Mouse (Mus musculus): ENCODE data around the gene Cyp46a1. TPM values are rescaled to one million over a fixed set of nuclear protein-coding genes. Genes with fewer than 3 reads are reported as not detected.

The Cyp46a1 gene
- polyA plus RNA-seq, 1 experiment, result 31.0 TPM

DNA sequence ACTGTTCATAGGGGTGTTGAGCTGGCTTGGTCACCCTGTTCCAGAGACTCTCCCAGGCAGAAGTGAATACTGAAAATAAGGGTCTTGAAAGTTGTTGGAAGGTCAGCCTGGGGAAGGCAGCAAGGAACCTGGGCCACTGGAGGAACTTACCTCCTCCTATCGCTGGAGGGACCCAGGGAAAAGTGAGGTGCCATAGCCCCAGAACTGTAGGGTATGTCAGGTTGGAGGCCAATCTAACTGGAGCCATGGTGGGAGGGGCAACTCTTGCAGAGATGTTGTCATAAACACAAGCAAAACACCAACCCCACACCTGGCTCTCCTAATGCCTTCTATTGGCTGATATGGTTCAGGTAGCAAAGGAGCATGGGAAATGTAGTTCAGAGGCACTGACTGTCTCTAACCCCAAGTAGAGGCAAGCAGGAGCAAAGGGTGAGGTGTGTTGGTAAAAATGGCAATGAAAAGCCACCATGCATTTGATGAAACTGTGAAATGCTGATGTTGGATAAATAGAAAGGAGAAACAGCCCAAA lies 20.9 kb upstream of the Cyp46a1 start:
- TF ChIP-seq POLR2A (IDR thresholded peaks at IDR 0.05; ENCODE audit: borderline replicate concordance, extremely low read depth, insufficient read depth, insufficient read length, poor library complexity, severe bottlenecking), result no peak
- no peak for DNase-seq (ENCODE audit: low read depth)

DNA sequence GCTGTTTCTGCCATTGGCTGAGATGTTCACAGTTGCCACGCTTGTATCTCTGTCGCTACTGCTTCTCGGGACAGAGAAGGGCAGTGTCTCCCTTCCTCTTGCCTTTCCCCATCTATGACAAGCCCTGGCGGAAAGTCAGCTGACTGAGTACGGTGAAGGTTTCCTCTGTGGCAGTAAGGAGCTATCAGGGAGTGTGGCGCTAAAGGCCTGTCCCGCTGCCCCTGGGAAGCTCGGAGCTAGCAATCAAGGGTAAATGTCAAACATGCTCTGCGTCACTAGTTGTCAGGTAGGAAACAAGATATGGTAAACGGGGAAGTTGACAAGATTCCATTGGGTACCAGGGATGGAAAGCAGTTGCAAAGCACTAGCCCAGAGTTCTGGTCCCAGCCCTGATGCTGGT lies 18.4 kb upstream of the Cyp46a1 start:
- TF ChIP-seq CTCF (IDR thresholded peaks at IDR 0.05; ENCODE audit: borderline replicate concordance, extremely low read depth, insufficient read depth, insufficient read length) (no peak), POLR2A (IDR thresholded peaks at IDR 0.05; ENCODE audit: borderline replicate concordance, extremely low read depth, insufficient read depth, insufficient read length, poor library complexity, severe bottlenecking) (no peak)
- peak; percentile 48 for DNase-seq (ENCODE audit: low read depth)

DNA sequence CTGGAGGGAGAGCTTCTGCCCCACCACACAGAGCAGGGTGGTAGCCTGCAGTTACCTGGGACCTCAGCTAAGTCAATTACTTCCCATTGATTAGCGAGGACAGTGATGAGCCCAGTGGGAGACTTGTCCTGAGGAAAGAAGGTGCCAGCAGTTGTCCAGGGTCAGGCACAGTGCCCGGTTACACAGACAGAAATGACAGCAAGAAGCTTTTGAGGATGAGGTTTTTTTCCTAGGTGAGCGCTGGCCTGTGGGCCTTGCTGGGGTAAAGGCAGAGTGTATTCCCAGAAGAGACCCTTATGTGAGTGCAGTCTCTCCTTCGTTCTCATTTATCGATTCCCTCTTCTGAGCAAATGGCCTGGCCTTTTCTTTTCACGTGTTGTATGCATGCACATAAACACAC lies 17.5 kb upstream of the Cyp46a1 start:
- DNase-seq (ENCODE audit: low read depth), result no peak
- TF ChIP-seq CTCF (IDR thresholded peaks at IDR 0.05; ENCODE audit: borderline replicate concordance, extremely low read depth, insufficient read depth, insufficient read length) (no peak), POLR2A (IDR thresholded peaks at IDR 0.05; ENCODE audit: borderline replicate concordance, extremely low read depth, insufficient read depth, insufficient read length, poor library complexity, severe bottlenecking) (no peak)

DNA sequence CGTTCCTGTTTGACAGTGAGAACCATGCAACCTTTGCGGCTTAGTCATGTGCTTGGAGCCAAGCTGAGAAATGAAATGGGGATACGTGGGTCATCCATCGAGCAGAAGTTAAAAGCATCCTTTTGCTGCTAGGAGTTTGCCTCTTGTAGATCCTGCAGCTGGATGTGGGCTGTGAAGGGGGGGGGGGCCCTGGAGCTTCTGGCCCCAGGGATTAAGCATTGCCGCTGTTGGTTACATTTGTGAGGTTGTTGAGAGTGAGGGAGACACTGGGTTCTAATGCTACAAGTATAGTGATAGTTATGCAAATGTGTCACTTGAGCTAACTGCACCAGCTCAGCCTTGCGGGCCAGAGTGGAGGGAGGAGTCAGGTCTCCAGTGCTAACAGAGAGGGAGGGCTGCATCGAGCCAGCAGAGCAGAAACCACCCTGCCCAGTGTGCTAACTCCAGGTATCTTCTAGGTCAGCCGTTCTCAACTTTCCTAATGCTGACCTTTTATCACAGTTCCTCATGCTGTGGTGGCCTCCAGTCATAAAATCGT lies 16.9 kb upstream of the Cyp46a1 start:
- TF ChIP-seq POLR2A (IDR thresholded peaks at IDR 0.05; ENCODE audit: borderline replicate concordance, extremely low read depth, insufficient read depth, insufficient read length, poor library complexity, severe bottlenecking) (no peak), CTCF (IDR thresholded peaks at IDR 0.05; ENCODE audit: borderline replicate concordance, extremely low read depth, insufficient read depth, insufficient read length) (no peak)

DNA sequence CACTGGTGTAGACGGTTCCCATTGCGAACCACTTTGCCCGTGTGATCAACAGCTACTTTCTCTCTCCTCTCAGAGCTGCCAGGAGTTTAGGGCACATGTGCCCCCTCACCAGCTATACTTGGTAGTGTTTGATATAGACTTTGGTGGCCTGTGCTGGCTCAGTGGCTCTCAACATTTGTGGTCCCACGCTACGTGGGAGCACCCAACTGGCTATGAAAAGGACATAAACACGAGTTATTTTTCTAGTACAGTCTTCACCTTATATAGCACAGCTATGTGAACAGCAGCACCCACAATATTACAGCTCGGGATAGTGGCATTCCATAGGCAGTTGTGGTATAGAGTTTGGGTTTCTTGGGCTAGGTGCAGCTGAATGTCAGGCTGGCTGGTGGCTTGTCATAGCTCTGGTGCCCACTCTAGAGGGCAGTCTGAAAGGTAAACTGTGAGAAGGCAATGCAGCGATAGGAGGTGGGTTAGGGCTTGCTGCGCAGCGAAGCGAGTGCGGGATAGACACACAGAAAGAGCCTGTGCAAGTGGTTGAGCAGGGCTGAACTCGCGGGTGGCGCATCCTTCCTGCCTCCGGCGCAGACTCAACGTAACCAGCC lies 16.3 kb upstream of the Cyp46a1 start:
- TF ChIP-seq POLR2A (IDR thresholded peaks at IDR 0.05; ENCODE audit: borderline replicate concordance, extremely low read depth, insufficient read depth, insufficient read length, poor library complexity, severe bottlenecking), result no peak
- no peak for TF ChIP-seq CTCF (IDR thresholded peaks at IDR 0.05; ENCODE audit: borderline replicate concordance, extremely low read depth, insufficient read depth, insufficient read length)
- no peak for DNase-seq (ENCODE audit: low read depth)

More for the DNA sequence above, 16.9 kb upstream of the Cyp46a1 start:
- DNase-seq (ENCODE audit: low read depth), result peak; percentile 71

DNA sequence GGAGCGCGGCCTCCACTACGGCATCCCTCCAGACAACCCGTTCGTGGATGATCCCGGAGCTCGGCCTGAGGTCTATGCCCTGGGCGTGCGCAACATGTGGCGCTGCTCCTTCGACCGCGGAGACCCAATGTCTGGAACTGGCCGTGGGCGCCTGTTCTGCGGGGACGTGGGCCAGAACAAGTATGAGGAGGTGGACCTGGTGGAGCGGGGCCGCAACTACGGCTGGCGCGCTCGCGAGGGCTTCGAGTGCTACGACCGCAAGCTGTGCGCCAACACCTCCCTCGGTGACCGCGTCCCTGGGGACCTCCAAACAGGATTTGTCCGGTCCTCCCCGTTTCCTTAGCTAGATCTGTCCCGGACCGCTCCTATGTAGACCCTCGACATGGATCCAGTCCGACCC lies 15.7 kb upstream of the Cyp46a1 start:
- no peak for DNase-seq (ENCODE audit: low read depth)
- no peak for TF ChIP-seq CTCF (IDR thresholded peaks at IDR 0.05; ENCODE audit: borderline replicate concordance, extremely low read depth, insufficient read depth, insufficient read length)
- TF ChIP-seq POLR2A (IDR thresholded peaks at IDR 0.05; ENCODE audit: borderline replicate concordance, extremely low read depth, insufficient read depth, insufficient read length, poor library complexity, severe bottlenecking), result no peak

DNA sequence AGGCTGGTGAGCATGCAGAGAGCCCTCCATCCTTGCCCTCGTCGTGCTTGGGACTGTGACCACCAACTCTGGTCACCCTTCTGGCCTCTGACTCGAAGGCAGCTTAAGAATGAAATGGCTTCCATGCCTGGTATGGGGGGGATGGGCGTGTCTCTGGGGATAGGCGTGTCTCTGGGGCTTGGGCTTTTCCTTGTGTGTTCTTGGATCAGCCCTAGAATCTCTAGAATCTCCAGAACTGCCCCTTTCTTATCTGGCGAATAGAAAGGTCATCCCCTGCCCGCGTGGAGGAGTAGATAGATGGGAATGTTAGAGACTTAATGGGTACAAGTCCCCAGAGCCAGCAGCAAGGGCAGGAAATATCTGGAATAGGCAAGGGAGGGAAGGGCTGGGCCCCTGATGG lies 14.1 kb upstream of the Cyp46a1 start:
- no peak for DNase-seq (ENCODE audit: low read depth)
- TF ChIP-seq POLR2A (IDR thresholded peaks at IDR 0.05; ENCODE audit: borderline replicate concordance, extremely low read depth, insufficient read depth, insufficient read length, poor library complexity, severe bottlenecking), result no peak
- no peak for TF ChIP-seq CTCF (IDR thresholded peaks at IDR 0.05; ENCODE audit: borderline replicate concordance, extremely low read depth, insufficient read depth, insufficient read length)

DNA sequence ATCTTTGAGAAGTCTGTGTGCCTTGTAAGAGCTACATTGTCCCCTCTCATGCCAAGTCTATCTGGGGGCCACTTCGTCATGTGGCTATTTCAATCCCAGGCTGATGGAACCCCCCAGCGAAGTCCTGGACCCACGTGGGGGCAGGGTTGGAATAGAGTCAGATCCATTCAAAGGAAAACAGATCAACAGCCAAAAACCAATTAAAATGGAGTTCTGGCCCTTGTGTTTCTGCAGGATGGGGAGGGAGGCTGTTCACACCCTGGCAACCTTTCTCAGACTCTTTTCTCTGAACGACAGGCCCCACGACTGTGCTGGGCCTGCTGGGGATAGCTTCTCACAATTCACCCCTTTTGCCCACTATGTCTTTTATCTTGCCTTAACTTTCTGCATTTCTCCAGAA lies 7.8 kb upstream of the Cyp46a1 start:
- peak; percentile 91 for DNase-seq (ENCODE audit: low read depth)
- TF ChIP-seq POLR2A (IDR thresholded peaks at IDR 0.05; ENCODE audit: borderline replicate concordance, extremely low read depth, insufficient read depth, insufficient read length, poor library complexity, severe bottlenecking), result no peak
- no peak for TF ChIP-seq CTCF (IDR thresholded peaks at IDR 0.05; ENCODE audit: borderline replicate concordance, extremely low read depth, insufficient read depth, insufficient read length)

DNA sequence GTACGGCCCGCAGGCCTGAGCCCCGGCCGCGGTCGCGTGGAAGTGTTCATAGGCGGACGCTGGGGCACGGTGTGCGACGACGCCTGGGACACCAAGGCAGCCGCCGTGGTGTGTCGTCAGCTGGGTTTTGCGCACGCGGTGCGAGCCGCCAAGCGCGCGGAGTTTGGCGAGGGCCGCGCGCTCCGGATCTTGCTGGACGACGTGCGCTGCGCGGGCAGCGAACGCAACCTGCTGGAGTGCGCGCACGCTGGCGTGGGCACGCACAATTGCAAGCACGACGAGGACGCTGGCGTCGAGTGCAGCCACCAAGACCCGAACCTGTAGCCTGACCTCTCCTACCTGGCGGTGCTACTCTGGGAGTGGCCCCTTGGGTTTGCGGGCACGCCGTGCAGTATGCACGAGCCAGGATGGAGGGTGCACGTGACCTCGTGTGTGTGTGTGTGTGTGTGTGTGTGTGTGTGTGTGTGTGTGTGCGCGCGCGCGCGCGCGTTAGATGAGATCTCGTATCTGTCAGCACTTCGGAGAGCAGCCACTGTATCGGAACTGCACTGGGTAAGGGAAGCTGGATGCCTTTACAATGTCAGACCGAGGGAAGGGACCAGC lies 6.2 kb upstream of the Cyp46a1 start:
- peak; percentile 92 for DNase-seq (ENCODE audit: low read depth)
- TF ChIP-seq CTCF (IDR thresholded peaks at IDR 0.05; ENCODE audit: borderline replicate concordance, extremely low read depth, insufficient read depth, insufficient read length) (no peak), POLR2A (IDR thresholded peaks at IDR 0.05; ENCODE audit: borderline replicate concordance, extremely low read depth, insufficient read depth, insufficient read length, poor library complexity, severe bottlenecking) (0 out of 2 replicates have a peak, but pooled peaks have one; percentile 20)

DNA sequence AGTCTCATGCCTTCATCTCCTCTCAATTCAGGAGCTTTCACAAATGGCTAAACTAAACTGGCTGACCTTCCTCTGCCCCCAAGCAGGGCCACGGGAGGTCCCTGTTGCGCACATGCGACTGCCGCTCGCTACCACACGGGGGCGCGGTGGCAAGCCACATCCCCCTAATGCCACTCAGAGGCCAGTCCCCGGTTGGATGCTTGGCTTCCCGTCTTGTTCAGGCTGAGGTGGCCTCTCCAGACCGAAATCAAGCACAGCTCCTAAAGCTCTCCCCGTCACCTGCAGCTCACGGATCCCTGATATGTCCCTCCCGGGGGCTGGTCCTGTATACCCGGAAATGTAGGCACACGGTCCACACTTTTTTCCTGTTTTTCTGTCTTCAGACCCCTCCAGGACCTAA lies 1.1 kb upstream of the Cyp46a1 start:
- peak; percentile 87 for DNase-seq (ENCODE audit: low read depth)
- TF ChIP-seq CTCF (IDR thresholded peaks at IDR 0.05; ENCODE audit: borderline replicate concordance, extremely low read depth, insufficient read depth, insufficient read length), result peak; percentile 94
- TF ChIP-seq POLR2A (IDR thresholded peaks at IDR 0.05; ENCODE audit: borderline replicate concordance, extremely low read depth, insufficient read depth, insufficient read length, poor library complexity, severe bottlenecking), result no peak

DNA sequence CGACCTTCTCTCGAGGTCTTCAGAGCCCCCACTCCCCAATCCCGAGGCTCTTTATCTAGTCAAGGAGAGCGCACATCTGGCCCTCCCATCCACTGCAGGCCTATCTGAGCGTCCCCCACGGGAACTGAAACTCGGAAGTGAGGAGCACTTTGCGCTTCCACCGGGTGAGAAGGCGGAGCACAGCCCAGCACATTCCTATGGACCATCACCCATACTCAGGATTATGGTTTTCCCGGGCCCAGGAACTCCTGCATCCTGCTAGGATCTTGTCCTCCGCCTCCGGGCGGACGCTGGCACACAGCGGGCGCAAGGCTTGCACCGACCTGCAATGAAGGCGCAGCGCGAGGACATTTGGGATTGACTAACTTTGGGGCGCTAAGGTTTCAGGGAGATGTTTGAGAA lies 699 bp upstream of the Cyp46a1 start:
- peak; percentile 33 for DNase-seq (ENCODE audit: low read depth)
- TF ChIP-seq POLR2A (IDR thresholded peaks at IDR 0.05; ENCODE audit: borderline replicate concordance, extremely low read depth, insufficient read depth, insufficient read length, poor library complexity, severe bottlenecking) (no peak), CTCF (IDR thresholded peaks at IDR 0.05; ENCODE audit: borderline replicate concordance, extremely low read depth, insufficient read depth, insufficient read length) (no peak)

DNA sequence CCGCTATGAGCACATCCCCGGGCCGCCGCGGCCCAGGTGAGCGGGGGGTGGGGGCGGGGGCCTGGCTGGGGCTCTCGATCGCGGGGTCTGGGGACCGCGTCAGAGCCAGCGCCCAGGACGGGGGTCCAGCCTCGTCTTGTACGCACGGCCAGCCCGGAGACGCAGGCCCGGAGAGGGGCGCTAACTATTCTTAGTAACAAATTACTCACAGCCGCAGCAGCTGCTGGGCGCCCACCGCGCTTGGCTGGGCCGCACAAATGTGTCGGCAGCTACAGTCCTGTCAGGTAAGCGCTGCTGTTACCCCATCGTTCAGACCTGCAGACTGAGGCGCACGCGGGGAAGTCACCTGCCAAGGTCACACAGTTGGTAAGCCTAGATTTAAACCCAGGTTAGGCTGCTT lies 348 bp downstream of the Cyp46a1 start:
- DNase-seq (ENCODE audit: low read depth), result peak; percentile 67
- no peak for TF ChIP-seq POLR2A (IDR thresholded peaks at IDR 0.05; ENCODE audit: borderline replicate concordance, extremely low read depth, insufficient read depth, insufficient read length, poor library complexity, severe bottlenecking)
- TF ChIP-seq CTCF (IDR thresholded peaks at IDR 0.05; ENCODE audit: borderline replicate concordance, extremely low read depth, insufficient read depth, insufficient read length), result no peak
